Mouse (Mus musculus) heart, adult 9 months (tissue): ENCODE data around the gene 2700049A03Rik.

Experiments used
- DNase-seq, 2 experiments: peaks; one replicate each; pipeline ENCODE4 v3.0.0; 2022; ENCODE audit warnings: low spot score in 2 of 2

2700049A03Rik gene

DNA sequence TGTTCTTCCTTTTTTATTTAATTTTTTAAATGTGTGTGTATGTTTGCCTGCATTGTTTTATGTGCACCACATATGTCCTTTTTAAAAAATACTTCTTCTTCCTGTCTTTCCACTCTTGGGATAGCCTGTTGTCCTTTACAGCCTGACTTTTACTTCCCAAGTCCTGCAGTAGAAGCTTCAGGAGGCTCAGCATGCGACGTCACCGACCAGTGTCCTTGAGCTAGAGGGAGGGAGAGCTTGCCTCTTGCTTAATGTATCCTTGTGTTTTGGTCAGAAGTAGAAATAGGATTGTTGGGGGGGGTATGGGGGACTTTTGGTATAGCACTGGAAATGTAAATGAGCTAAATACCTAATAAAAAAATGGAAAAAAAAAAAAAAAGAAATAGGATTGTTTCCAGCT is 47.1 kb downstream of the 2700049A03Rik start:
- no peak for DNase-seq

DNA sequence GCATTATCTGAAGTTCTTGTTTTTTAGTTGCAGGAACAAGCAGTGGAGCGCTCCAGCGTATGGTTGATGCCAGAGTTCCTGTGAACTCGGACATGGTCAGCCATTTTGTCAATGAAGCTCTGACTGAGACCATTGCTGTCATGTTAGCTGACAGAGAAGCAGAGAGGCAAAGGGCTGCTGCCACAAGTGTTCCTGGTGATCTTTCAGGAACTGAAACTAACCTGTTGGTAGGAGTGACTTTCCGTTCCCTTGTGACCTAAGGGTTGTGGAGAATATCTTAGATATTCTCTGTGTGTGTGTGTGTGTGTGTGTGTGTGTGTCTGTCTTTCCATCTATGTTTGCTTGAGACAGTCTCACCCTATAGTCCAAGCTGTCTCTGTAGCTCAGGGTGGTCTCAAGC is 47.7 kb downstream of the 2700049A03Rik start:
- DNase-seq, result no peak

DNA sequence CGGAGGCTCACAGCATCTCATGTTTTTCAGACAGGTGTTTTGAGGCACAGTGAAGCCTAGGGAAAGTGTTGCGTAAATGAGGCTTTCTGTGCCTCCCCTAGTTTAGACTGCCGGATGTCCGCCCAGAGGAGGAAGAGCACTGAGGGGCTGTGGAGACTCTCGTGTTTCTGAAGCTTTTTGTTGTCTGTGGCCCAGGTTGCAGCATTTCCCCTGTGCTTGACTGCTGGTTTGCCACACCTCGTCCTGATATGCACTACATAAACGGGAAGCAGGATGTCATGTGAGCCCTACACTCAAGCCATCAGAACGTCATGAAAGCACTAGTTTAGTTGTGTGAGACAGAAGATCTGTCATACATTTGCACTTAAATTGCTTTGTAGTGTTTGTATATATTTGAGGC is 56.1 kb downstream of the 2700049A03Rik start:
- DNase-seq, result no peak

DNA sequence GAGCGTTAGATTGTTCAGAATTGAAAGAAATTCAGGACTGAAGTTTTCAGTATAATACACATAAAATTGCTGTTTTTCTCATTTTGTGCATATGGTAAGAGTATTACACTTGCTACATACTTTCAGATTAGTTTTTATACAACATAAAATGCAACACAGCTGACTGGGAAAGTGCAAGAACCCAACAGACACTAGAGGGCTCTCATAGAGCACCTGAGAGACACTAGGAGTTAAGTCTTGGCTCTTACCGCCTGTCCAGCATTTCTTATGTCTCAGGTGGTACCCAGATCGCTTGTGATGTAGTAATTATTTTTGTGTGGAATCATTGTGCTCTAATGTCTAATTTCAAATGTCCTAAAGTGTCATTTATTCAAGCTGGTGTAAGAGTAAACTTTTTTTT is 61.0 kb downstream of the 2700049A03Rik start:
- DNase-seq, result peak in 1 of 2 experiments; percentile 12

DNA sequence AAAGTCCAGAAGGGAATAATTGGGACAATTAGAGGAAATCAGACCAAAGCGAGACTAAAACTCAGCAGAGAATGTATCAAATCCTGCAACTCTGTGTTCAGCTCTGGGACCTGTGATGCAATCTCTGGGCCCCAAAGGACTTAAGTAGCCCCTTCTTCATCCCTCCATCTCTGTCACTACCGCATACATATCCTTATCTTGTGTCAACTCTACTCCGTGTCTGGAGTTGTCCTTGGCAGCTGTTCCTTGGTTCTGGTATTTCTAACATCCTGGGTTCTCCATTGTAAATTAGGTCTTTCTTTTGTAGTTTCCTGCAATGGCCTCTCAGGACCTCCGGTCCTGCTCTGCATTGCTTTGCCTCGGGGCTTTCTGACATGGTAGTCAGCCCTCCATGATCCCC is 65.1 kb downstream of the 2700049A03Rik start:
- no peak for DNase-seq

DNA sequence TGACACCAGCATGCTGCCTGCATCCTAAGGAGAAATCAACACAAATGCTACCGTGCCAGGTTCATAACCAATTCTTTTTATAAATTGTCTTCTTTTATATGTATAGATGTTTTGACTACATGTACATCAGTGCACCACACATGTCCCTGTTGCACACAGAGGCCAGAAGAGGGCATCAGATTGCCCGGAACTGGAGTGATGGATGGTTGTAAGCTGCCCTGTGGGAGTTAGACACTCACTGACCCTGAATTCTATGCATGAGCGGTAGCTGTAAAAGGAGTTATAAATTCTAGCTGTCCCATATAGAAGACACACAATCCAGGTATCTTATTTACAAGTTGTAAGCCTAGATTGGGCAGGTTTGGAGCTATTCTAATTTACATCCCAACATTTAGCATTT is 67.7 kb downstream of the 2700049A03Rik start:
- no peak for DNase-seq

DNA sequence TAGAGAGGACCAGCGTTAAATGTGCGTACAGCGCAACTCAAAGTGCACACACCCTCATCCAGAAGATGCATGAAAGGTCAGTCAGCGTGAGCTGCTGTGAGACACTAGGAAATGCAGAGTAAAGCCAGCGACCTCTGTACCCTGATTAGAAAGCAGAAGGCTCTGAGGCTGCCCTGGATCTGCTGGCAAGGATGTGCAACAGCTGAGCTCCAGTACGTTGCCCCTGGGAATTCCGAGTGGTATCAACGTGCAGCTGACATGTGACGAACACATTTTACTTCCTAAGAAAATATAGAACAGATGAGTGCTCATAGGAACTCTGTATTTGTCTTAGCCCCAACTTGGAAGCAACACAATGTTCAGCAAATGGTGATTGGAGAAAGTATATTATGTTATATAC is 80.5 kb downstream of the 2700049A03Rik start:
- DNase-seq, result peak in 1 of 2 experiments; percentile 8

DNA sequence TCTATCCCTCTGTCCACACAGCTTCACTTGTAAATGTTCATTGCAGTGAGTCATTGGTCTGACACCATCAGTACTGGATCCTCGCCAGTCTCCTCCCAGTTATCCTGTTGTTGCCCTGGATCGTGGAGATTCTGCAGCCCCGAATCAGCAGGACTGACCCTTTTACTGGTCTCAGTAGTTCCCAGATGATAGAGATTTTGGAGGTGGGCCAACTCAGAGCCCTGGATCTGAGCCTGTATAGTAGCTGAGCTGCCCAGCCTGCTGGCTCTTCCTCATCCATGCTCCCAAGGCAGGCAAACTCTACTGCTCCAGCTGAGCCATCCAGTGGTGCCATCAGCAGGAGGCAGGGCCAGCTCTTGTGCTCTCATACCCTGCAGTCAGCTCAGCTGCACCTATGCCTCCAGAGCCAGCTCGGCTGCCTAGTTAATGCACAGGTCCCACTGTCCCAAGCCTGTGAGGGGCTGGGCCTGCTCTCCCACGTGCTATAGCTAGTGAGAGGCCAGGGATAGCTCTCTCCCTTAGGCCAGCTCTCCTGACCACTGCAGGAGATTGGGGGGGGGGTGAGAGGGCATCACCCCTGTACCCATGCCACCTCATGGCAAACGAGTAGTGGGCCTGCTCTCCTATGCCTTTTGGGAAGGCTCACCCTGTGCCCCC is 81.3 kb downstream of the 2700049A03Rik start:
- peak; percentile 25 to 49 for DNase-seq

DNA sequence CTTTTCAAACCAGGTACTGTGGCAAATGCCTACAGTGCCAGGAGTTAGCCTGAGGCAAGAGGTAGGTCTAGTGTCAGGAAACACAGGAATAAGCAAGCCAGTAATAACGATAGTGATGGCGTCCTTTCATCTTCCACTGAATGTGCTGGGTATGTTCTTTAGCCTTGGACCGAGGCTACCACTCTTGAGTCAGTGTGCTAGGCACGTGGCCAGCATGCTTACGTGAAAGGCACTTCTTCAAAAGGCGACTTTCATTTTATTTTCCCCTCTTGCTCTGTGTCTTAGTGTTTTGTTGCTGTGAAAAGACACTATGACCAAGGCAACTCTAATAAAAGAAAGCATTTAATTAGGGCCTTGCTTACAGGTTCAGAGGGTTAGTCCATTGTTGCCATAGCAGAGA is 86.1 kb downstream of the 2700049A03Rik start:
- no peak for DNase-seq

DNA sequence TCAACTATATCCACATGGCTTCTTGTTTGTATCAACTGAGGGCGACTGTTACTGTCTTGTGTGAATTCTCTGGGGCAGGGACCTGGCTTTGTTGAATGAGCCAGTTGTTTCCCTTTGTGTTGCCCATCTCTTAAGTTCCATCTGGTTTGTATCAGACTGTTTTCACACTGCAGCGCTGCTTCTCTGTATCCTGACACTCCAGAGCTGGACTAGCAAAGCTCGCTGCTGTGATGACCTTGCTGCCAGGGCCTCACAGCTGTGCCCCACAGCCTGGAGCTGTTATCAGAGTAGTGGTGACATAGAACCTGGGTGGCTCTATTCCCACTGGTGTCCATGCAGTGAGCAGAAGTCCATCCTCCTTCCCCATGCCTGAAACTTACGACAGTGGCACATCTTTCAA is 91.1 kb downstream of the 2700049A03Rik start:
- DNase-seq, result peak; percentile 6 to 28

DNA sequence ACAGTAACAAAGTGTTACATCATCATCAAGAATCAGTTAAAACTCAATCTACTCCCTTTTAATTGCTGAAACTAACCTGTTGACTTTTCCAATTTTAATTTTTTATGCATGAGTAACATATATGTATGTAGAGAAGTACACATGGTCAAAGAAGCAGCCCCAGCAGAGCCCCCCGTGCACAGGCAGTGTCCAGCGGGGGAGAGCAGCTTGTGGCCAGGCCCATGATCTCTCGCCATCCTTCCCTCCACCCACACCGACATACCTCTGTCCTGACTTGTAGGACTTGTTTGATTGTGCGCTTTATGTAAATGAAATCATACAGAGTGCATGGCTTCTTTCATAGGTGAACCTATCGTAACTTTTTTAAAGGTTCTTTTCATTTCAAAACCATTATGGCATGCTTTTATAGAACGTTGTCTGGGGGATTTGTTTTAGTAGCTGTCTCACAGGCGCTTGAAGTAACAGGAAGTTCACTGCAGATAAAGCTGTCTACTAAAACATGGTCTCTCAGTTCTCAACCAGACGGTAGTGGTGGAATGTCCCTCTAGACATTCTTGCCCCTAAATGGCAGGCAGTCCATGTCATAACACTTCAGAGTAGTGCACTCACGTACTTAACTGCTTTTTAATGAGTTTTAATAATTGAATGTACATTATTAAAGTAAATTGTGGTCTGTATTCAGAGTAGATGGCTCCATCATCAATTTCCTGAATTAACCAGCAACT is 92.4 kb downstream of the 2700049A03Rik start:
- DNase-seq, result no peak

DNA sequence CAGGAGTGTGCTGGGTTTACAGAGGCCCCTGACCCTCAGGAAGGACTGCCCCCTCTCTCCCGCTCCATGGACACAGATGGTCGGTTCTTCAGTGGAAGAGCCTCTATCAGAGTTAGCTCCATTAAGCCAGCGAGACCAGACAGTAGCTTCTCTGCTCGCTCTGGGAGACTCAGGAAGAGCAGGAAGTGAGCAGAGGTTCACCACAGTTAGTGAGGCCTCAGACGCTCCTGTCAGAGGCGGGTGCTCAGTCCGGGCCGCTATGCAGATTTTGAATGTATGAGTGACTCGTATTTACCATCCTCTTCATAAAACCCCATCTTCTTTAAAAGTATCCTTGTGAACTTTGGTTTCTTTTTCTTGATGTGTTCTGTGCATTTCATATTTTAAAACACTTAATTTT is 94.9 kb downstream of the 2700049A03Rik start:
- DNase-seq, result no peak

DNA sequence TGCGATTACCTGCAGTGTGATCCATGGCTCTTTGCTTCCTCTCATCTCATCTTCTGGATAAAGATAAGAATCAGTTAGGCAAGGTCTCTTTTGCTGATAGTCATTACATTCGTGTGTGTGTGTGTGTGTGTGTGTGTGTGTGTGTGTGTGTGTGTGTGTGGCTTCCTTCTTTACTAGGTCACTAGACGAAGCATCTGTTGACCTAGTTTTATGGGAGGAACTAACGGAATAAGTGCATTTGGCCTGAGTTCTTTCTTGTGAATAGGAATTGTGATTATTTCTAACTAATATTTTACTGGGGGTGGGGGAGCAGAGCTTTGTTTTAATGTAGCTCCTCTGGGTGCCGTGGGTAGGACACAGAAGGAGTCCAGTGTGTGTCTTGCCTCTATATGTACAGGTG is 96.8 kb downstream of the 2700049A03Rik start:
- no peak for DNase-seq

DNA sequence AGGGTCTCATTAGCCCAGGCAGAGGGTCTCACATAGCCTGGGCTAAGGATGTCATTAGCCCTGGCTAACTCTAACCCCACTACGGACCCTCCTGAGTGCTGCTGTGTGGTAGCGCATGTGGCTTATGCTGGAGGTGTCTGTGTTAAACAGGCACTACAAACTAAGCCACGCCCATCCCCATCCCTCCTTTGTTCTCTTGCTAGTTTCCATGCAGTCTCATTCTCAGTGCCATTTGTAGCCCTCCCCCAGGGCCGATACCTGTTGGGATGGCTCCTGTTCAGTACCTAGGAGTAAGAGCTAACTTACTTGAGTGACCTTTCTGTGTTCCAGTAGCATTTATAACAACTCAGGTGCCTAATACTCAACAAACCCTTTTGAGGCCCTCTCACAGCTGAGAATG is 100.4 kb downstream of the 2700049A03Rik start:
- no peak for DNase-seq

DNA sequence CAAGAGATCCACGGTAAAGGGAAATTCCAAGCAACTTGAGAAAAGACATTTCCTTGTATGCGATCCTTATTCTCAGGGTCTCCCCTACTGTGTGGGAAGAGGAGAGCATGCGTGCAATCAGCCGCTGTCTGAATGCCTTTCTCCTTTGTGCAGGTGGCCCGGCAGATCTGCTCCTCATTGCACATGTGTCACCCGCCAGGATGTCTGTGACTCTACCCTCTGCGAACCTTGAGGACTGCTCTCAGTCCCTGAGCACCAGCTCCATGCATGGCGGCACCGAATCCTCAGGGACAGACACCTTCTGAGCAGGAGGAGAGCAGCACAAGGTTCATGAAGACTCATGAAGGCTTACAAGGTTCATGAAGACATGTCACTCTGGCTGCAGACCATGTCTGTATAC is 106.1 kb downstream of the 2700049A03Rik start:
- DNase-seq, result no peak

DNA sequence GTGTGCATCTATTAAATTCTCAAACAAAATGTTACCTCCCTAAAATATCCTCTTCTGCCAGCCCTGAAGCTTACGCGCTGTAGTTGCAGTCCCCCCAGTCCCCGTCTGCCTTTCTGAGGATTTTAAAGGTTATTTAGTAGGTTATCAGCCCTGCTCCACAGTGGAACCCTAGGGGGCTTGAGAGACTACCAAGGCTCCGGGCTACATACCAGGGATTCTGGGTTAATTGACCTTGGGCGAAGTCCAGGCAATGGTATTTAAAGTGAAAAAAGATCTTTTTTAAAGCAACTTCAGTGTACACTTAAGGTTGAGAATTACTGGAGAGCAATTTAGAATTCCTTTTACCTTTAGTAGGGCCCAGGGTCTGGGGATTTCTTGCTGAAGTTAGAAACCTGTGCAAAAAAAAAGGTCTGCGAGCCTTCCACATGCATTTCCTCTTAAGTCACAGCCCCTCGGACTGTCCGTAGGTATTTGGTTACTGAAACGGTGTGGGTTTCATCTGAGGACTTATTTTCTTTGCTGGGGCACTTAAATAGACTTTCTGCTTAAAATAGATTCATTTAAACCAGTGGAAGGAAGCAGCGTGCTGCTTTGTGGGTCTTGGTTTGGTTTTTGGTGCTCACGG is 108.2 kb downstream of the 2700049A03Rik start:
- DNase-seq, result no peak

DNA sequence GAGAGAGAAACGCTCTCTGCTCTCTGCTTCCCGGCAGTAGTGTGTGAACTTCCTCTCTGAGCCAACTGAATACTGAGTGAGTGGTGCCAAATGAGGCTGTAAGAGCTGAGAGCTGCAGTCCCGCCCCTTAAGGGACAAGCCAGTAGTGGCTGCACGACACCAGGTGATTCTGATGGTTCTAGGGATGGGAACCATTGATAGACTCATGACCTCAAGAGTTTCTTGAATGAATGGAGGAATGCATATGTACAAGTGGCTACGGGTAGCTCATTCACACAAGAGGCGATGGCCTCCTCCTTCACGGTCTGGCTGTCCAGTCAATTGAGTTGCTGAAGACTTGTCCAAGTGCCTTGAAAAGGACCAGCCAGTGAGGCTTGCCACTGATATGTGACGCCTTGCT is 110.5 kb downstream of the 2700049A03Rik start:
- peak; percentile 21 to 24 for DNase-seq

DNA sequence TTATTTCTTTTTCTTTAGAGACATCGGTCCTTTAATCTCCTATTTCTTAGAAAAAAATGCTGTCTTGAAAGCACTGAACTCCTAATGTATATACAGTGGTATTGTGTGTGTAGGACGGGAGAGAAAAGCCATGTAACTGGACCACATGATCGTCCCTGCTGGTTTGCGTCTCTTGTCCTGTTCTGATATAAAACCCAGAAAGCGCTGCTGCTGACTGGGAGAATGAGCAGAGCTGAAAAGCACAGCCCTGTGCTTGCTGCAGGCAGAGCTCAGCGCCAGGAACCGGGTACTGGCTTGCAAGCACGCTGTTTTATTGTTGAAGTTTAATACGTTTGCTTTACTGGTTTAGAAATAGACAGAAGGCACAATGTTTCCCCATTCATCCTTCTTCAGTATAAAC is 112.7 kb downstream of the 2700049A03Rik start:
- DNase-seq, result no peak

DNA sequence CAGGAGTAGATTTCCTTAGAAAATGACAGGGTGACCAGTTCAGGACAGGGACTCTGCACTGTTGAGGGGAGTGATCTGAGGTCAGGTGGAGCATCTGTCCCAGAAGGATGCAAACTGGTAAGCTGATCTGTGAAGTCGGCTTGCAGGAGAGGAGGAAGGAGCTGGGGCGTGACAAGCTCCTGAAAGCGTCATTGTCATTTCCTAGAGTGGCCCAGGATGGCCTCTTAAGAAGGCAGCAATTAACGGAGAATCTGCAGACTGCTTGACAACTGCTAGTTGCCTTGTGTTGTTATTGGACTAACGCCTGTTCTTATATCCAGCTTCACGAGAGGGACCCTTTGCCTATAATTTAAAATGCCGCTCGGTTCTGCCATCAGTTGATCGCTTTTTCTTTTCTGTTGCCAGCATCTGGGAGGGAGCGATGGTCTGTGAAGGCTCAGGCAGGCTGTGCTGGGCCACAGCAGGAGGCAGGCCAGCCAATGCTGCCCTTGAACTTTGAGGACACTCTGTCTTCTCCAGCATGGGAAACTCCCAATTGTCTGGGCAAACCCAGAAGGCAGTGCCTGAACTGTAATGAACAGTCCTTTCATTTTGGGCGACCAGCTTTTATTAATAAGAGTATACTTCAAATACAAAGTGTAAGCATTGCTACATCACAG is 116.0 kb downstream of the 2700049A03Rik start:
- no peak for DNase-seq

DNA sequence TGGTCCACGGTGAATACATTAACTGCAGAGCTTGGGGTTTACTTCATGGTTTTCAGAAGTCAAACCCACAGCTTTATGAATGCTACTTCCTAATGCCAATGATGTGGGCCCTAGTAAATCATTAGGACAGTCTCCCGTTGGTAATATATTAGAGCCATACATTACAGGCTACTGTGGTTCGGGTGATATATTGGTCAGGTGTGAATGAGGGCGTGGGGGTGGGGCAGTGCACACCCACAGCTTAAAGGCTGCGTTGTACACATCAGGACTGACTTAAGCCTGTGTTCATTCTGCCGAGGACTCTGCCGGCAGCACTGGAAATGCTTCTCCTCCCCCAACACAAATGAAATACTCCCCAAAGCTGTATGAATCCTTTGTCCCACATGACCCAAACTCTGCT is 118.1 kb downstream of the 2700049A03Rik start:
- DNase-seq, result no peak

DNA sequence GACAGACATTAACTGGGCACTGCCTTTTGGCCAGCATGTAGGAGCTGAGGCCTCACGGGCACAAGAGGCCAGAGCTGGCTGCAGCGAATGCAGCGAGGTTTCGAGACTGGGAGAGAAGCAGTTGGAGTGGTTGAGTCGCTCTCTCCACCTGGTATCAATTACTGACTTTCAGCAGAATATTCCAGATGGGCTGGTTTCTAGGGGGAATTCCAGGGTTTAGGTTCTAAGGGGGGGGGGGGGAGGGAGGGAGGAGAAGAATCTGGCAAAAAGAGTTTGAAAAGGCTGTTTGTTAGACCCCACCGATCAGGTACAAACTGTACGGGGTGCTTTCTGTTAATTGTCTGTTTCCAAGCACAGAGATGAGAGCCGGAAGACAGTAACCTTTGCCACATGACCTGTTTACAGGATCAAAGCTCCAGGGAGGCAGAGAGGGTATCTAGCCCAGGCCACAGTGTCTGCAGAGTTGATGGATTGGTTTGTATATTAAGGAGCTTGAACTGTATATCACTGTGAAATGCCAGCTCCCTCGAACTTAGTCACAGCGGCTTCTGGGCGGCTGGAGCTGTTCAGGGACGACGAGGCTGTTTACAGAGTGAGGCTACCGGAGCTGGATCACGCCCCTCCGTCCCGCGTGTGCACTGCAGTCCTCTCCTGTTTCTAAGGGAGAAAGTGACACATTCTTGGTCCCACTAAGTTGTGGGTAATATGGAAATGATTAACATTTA is 121.7 kb downstream of the 2700049A03Rik start:
- DNase-seq, result no peak

DNA sequence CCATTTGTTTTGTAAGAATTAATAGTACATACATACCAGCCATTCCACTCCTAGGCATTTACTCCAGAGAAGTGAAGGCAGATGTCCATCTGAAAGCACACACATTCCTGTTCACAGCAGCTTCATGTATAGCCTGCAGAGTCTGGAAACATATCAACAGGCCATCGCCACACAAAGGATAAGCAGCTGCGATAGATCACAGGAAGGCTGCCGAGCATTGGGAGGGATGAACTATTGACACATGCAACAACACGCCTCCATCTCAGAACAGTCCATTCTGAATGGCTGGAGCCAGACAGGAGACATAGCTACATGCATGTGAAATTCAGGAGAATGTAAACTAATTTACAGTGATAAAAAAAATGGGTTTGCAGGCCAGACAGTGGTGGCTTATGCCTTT is 127.6 kb downstream of the 2700049A03Rik start:
- DNase-seq, result no peak
